In genomic region chr16:64852441-64852871, GRCm38 (mm10) we compare ENCODE assay signal across 8 mouse cellular contexts. TPM values are rescaled to one million over a fixed set of nuclear protein-coding genes. Genes with fewer than 3 reads are reported as not detected.
DNase-seq lines count a peak whose midpoint lies in the region; ATAC-seq and TF ChIP-seq lines count a peak whose summit lies in the region.

No protein-coding gene starts in this region.

- no peaks in the 10 kb centered on the region for H3K9me3 ChIP-seq in embryonic facial prominence, embryonic 13.5 days
- H3K9me3 ChIP-seq in heart, embryonic 10.5 days: no peaks in the 10 kb centered on the region
- H3K9me3 ChIP-seq in kidney, embryonic 14.5 days (ENCODE audit: control insufficient read depth, low read length): no peaks in the 10 kb centered on the region
- no peaks in the 10 kb centered on the region; the same call in 1 of the 2 replicates for H3K9me3 ChIP-seq in midbrain, embryonic 16.5 days (replicated peaks; ENCODE audit: control insufficient read depth, low read length, poor library complexity, severe bottlenecking)

- H3K27ac ChIP-seq in embryonic facial prominence, embryonic 13.5 days: peak overlapping the region; percentile 98
- peak overlapping the region; percentile 98 for H3K27ac ChIP-seq in heart, embryonic 10.5 days
- H3K27ac ChIP-seq in kidney, embryonic 14.5 days (ENCODE audit: low read depth, low read length): peak overlapping the region; percentile 89
- H3K27ac ChIP-seq in liver, adult 2 months (replicated peaks; ENCODE audit: insufficient read depth, low read depth, low read length): peak overlapping the region; percentile 88
- peak overlapping the region; percentile 96 for H3K27ac ChIP-seq in midbrain, embryonic 16.5 days (ENCODE audit: low read length)

- ATAC-seq in embryonic facial prominence, embryonic 13.5 days (ENCODE audit: insufficient number of reproducible peaks, insufficient read depth, low FRiP score, low TSS enrichment, low read depth): 0 out of 2 replicates have a peak, but pooled peaks have one; percentile 0
- peak; percentile 21 for ATAC-seq in kidney, embryonic 14.5 days (ENCODE audit: low FRiP score, low TSS enrichment)
- peak; percentile 6; the same call in 1 of the 2 replicates for ATAC-seq in midbrain, embryonic 16.5 days

- peak overlapping the region; percentile 94 for H3K9ac ChIP-seq in embryonic facial prominence, embryonic 13.5 days
- H3K9ac ChIP-seq in kidney, embryonic 14.5 days (ENCODE audit: low read depth, low read length): peak overlapping the region; percentile 91
- H3K9ac ChIP-seq in liver, adult 2 months (ENCODE audit: low read depth, low read length): peak overlapping the region; percentile 93
- peak overlapping the region; percentile 89 for H3K9ac ChIP-seq in midbrain, embryonic 16.5 days (ENCODE audit: low read depth, low read length)

- peaks cover 17% of the 10 kb centered on the region for H3K4me1 ChIP-seq in embryonic facial prominence, embryonic 13.5 days
- H3K4me1 ChIP-seq in heart, embryonic 10.5 days: peaks cover 7% of the 10 kb centered on the region; the same call in 1 of the 2 replicates
- H3K4me1 ChIP-seq in kidney, embryonic 14.5 days (ENCODE audit: control insufficient read depth, insufficient read depth, low read length): peaks cover 4% of the 10 kb centered on the region; the same call in 1 of the 2 replicates
- peaks cover 11% of the 10 kb centered on the region for H3K4me1 ChIP-seq in liver, adult 2 months (ENCODE audit: control insufficient read depth, insufficient read depth, low read length)
- peaks cover 23% of the 10 kb centered on the region for H3K4me1 ChIP-seq in midbrain, embryonic 16.5 days (ENCODE audit: control insufficient read depth, insufficient read depth, low read length)

- peak overlapping the region; percentile 92 for H3K4me3 ChIP-seq in embryonic facial prominence, embryonic 13.5 days
- H3K4me3 ChIP-seq in heart, embryonic 10.5 days: peak overlapping the region; percentile 98
- H3K4me3 ChIP-seq in kidney, embryonic 14.5 days (ENCODE audit: low read length): peak overlapping the region; percentile 94
- peak overlapping the region; percentile 95 for H3K4me3 ChIP-seq in liver, adult 2 months (ENCODE audit: insufficient read depth, low read depth, low read length)
- peak overlapping the region; percentile 98 for H3K4me3 ChIP-seq in midbrain, embryonic 16.5 days (ENCODE audit: low read depth, low read length)

- peaks cover 19% of the 10 kb centered on the region for H3K36me3 ChIP-seq in embryonic facial prominence, embryonic 13.5 days
- H3K36me3 ChIP-seq in heart, embryonic 10.5 days: peaks cover 29% of the 10 kb centered on the region
- peaks cover 26% of the 10 kb centered on the region for H3K36me3 ChIP-seq in kidney, embryonic 14.5 days (ENCODE audit: control insufficient read depth, insufficient read depth, low read length)
- peaks cover 22% of the 10 kb centered on the region for H3K36me3 ChIP-seq in liver, adult 2 months (ENCODE audit: control insufficient read depth, insufficient read depth, low read length)
- peaks cover 9% of the 10 kb centered on the region for H3K36me3 ChIP-seq in midbrain, embryonic 16.5 days (ENCODE audit: control insufficient read depth, insufficient read depth, low read length)

- DNase-seq in adrenal gland, adult (ENCODE audit: inconsistent age in 2 of 2, low spot score in 1 of 2): peak; percentile 74 to 85
- DNase-seq in adrenal gland, adult 8-10 months: no peak
- no peak for DNase-seq in heart, embryonic 10.5 days (ENCODE audit: low spot score)
- DNase-seq in liver, adult 2 months (ENCODE audit: extremely low read depth, low read depth, low spot score): peak; percentile 28
- peak; percentile 28 to 52 for DNase-seq in spleen, postnatal 14 days (ENCODE audit: low spot score in 2 of 2)

- H3K79me2 ChIP-seq in liver, adult 2 months (ENCODE audit: control insufficient read depth, insufficient read depth, low read length): peaks cover 12% of the 10 kb centered on the region; the same call in 1 of the 2 replicates

- no peak for TF ChIP-seq CTCF in liver, adult 2 months (IDR thresholded peaks at IDR 0.05; ENCODE audit: low read depth, low read length)

- TF ChIP-seq POLR2A in liver, adult 2 months (IDR thresholded peaks at IDR 0.05; ENCODE audit: extremely low read depth, insufficient read depth, low read length): 0 out of 2 replicates have a peak, but pooled peaks have one; percentile 5

- peak overlapping the region; percentile 74 for H3K4me2 ChIP-seq in embryonic facial prominence, embryonic 13.5 days
- peak overlapping the region; percentile 62 for H3K4me2 ChIP-seq in kidney, embryonic 14.5 days (replicated peaks; ENCODE audit: low read depth, low read length)
- peak overlapping the region; percentile 65 for H3K4me2 ChIP-seq in midbrain, embryonic 16.5 days (ENCODE audit: low read length)

- 0% methylated on average over 53 of the region's 53 CpGs for WGBS in embryonic facial prominence, embryonic 13.5 days
- WGBS in heart, embryonic 10.5 days: under 1% methylated on average over 49 of the region's 53 CpGs
- WGBS in kidney, embryonic 14.5 days: 0% methylated on average over 19 of the region's 53 CpGs
- WGBS in liver, adult 2 months: under 1% methylated on average over 50 of the region's 53 CpGs
- WGBS in midbrain, embryonic 16.5 days: 0% methylated on average over 19 of the region's 53 CpGs

- H3K27me3 ChIP-seq in embryonic facial prominence, embryonic 13.5 days: no peaks in the 10 kb centered on the region
- H3K27me3 ChIP-seq in heart, embryonic 10.5 days (ENCODE audit: insufficient read depth, poor library complexity, severe bottlenecking): no peaks in the 10 kb centered on the region
- H3K27me3 ChIP-seq in kidney, embryonic 14.5 days (ENCODE audit: control insufficient read depth, insufficient read depth, low read length): no peaks in the 10 kb centered on the region
- H3K27me3 ChIP-seq in liver, adult 2 months (ENCODE audit: control insufficient read depth, insufficient read depth, low read length): no peaks in the 10 kb centered on the region
- H3K27me3 ChIP-seq in midbrain, embryonic 16.5 days (ENCODE audit: control insufficient read depth, insufficient read depth, low read depth, low read length): no peaks in the 10 kb centered on the region

RNA-seq across cellular contexts. Expression of gene Cggbp1, which starts 0.7 kb away (rescaled TPM):
- 100 to 1,000 TPM; 116 to 152 (median 136) TPM for total RNA-seq in adrenal gland, adult 8-10 months (2022)
- 76.2 and 86.1 TPM in 2 replicates for polyA plus RNA-seq in embryonic facial prominence, embryonic 13.5 days (2015; fragmentation: Nextera tagmentation; extraction: Ambion mirVana)
- polyA plus RNA-seq in heart, embryonic 10.5 days (2016; fragmentation: Nextera tagmentation; extraction: Ambion mirVana): 63.7 and 67.6 TPM in 2 replicates
- 62.6 and 105 TPM in 2 replicates for polyA plus RNA-seq in kidney, embryonic 14.5 days (2014; fragmentation: Nextera tagmentation; extraction: Ambion mirVana)
- 29.5 and 32.2 TPM in 2 replicates for total RNA-seq in liver, adult 2 months (2014; rRNA removed)
- 6.7 and 7.0 TPM in 2 replicates for polyA plus RNA-seq in liver, adult 2 months (2012; rRNA removed)
- 73.4 and 82.7 TPM in 2 replicates for polyA plus RNA-seq in midbrain, embryonic 16.5 days (2015; fragmentation: Nextera tagmentation; extraction: Ambion mirVana)

RNA-seq across cellular contexts. Expression of gene Zfp654, which starts 1.0 kb away (rescaled TPM):
- total RNA-seq in adrenal gland, adult 8-10 months (2022): 10 to 100 TPM; 20.0 to 27.8 (median 26.1) TPM
- 6.2 and 6.8 TPM in 2 replicates for polyA plus RNA-seq in embryonic facial prominence, embryonic 13.5 days (2015; fragmentation: Nextera tagmentation; extraction: Ambion mirVana)
- polyA plus RNA-seq in heart, embryonic 10.5 days (2016; fragmentation: Nextera tagmentation; extraction: Ambion mirVana): 6.6 and 7.0 TPM in 2 replicates
- polyA plus RNA-seq in kidney, embryonic 14.5 days (2014; fragmentation: Nextera tagmentation; extraction: Ambion mirVana): 5.0 and 8.6 TPM in 2 replicates
- total RNA-seq in liver, adult 2 months (2014; rRNA removed): 9.0 and 9.7 TPM in 2 replicates
- polyA plus RNA-seq in liver, adult 2 months (2012; rRNA removed): 0.65 TPM in 2 replicates
- polyA plus RNA-seq in midbrain, embryonic 16.5 days (2015; fragmentation: Nextera tagmentation; extraction: Ambion mirVana): 5.9 and 6.1 TPM in 2 replicates

Comparison
In these comparisons a context has a peak if more than half of its experiments do, and no peak if none do; other contexts are left out.
1. DNase-seq: peak in adrenal gland, adult (2 of 2), liver, adult 2 months (single experiment) and spleen, postnatal 14 days (2 of 2); none in adrenal gland, adult 8-10 months (single experiment) and heart, embryonic 10.5 days (single experiment).
2. Peak in every context shown above with its lines, with median percentiles within 50 percentile points of each other: ATAC-seq, H3K27ac ChIP-seq, H3K4me2 ChIP-seq, H3K4me3 ChIP-seq and H3K9ac ChIP-seq.